Mouse (Mus musculus) kidney, postnatal 14 days (tissue): ENCODE measurements at regions not wholly inside any gene's neighbourhood (a gene's known extent, or its start where the extent isn't known, plus 50 kb on each side); places are given as distances from the start of the nearest gene placed in this dataset.

Experiments used
- DNase-seq: peaks from one replicate; pipeline ENCODE4 v3.0.0; 2022; ENCODE audit warnings: mixed read lengths

DNA sequence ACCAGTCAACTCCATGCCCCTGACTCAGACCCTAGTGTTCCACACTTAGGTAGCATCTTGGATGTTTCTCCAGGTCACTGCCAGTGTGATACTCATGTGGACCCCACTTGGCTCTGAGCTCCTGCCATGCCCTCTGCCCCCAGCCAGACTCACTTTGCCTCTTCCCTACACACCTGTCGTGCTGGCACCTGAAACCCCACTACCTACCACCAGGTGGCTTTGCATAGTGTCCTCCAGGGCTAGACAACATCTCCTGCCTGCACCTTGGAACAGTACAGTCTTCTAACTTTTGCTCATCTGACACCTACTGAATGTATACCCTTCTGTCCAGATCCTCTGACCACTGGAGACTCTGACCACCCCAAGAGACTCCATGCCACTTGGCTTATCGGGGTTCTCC, 80.6 kb downstream of the Fam53a start:
- no peak for DNase-seq

DNA sequence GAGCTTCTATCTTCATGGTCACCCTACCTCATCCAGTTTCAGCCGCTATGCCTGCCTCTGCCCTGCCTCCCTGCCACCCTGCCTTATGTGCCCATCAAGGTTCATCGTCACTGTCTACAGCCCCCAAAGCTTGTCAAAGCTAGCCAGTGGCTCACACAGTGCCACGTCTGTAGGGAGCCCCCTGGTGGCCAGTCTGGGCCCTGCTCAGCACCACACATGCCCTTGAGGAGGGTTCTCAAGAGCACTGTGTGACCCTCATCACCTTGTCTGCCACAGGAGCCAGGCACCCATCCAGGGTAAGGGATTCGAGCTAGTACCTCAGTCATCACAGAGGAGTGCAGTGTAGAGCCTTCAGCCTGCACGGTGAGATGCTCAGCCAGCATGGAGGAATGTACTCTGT, 86.1 kb downstream of the Fam53a start:
- peak; percentile 56 for DNase-seq

DNA sequence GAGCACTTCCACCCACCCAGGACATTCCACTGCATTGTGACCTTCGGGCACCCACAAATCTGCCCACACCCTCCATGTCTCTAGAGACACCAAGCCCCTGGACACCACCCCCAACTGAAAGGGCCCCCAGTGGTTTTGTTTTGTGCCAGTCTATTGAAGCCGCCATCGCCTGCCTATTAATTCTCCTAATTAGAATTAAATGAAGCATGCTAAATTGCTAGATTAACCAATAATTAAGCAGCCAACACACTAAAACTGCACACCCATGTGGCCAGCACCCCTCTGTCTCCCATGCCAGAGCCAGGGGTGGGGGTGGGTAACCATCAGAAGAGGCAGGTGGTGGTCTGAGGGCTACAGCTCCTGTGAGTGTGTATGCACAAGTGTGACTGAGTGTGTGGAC, 86.8 kb downstream of the Fam53a start:
- DNase-seq, result no peak

DNA sequence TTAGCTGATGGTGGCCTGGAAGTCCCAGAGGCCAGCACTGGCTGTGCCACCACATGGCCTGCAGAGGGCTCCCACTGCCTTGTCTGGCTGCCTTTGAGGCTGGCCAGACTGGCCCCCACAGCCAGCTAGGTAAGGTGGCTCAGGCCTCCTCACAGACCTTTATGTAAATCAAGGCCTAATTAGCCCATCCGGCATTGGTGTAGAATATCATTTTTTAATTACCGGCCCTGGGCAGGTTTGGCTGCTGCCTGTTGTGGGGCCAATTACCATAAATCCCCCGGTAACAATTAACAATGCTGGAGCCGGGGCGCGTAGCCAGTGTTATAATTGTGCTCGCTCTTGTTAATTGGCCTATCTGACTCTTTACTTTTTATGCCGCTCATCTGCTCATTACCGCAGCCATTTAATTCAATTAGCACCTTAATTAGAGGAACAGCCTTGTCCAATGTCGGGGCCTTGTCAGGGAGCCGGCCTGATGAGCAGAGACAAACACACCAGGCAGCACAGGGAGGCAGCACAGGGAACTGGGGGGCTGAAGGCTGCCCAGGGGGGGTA, 87.4 kb downstream of the Fam53a start:
- peak; percentile 20 for DNase-seq

DNA sequence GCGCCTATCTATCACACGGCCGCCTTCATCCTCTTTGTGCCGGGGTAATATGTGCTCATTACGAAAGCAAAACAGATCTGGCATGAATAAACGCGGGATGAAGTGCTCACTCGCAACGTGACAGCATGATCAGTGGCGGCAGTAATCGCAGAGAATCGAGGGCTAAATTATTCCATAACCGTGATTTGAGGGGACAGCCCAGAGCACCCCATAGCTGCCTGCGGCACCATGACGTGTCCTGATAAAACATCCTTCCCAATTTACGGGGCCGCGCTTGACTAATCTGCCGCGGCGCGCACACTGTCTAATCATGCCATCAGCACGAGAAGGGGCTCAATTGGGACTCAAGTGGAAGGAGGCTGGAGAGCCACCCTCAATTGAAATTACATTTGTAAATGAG, 89.2 kb downstream of the Fam53a start:
- no peak for DNase-seq

DNA sequence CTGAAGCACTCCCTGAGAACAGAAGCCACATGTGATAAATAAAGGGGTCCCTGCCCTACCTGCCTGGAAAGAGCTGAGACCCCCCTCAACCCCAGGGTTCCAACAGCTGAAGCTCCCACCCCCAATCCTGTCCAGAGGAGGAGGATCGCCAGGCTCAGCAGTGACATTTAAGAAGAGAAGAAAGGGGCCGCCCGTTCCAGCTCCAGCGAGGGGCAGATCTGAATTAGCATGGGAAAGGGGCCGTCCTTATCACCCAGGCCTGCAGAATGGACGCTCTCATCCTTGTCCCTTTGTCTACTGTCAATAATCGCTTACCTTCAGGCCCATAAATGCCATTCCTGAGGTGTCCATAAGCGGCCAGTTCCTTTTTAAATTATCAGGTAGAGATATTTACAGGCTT, 92.0 kb downstream of the Fam53a start:
- DNase-seq, result no peak

DNA sequence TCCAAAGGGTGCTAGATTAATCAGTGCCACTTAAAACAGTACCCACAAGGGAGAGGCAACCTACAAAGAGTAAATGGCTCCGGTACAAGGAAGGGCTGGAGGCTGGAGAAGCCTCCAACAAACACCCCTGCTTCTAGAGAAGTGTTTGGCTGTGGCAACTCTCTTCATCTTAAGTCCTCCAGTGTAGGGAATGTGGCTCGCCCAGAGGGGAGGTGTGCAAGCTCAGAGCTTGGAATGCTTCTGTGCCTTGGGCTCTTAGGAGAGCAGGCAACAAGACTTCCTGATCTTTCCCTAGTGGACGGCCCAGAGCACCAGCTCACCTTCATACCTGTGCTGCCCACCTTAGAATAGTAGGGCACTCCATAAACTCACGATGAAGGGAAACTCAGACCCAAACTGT, 92.4 kb downstream of the Fam53a start:
- no peak for DNase-seq

DNA sequence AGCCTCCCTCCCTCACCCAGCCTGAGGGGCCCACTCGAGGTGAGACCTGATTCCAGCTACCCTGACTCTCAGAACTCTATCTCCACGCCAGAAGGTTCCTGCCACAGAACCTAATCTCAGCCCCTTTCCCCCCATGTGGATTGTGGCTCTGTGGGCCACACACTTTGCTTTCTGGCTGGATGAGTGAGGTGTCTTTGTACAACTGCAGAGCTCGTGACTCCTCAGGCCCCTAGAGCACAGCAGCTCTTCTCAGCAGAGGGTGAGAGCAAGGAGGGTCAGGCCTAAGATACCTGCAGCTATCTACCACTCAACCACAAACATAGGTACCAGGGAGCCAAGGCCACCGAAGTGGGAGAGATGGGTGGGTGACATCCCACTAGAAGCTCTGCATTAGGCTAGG, 93.2 kb downstream of the Fam53a start:
- DNase-seq, result no peak

DNA sequence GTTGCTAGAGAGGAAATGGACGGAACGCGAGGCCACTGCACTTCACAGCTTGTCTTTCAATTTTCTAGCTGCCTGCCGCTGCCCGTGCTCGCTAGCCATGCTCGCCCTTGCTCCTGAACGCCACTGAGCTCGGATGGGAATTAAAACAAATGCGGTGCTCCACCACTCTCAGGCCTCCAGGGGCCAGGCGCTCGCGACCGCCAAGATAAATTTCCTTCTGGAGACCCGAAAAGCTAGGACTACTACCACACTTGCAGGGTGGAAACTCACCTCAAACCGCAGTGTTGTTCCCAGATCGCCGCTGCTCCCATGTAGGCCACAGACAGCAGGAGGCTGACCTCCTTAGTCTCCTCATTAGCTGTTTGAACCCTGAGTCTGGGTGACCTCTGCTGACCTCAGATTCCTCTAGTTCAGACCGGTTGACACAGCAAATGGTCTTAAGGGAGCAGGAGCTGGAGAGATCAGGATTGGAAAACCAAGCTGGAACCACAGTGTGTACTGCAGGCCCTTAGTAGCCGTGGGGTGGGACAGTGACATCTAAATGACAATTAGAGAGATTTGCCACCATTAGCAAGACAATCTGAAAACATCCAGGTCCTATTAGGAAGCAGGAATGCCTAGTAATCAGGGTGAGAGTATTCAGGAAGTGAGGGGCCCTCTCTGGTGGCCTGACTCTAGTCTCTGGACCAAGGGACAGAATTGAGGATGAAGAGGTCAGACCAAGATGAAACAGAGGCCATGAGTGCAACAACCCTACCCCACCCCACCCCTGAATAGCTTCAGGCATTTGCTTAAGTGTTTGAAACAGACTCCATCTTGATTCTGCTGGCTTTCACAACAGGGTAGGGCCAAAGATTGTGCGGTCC, 94.1 kb downstream of the Fam53a start:
- no peak for DNase-seq

DNA sequence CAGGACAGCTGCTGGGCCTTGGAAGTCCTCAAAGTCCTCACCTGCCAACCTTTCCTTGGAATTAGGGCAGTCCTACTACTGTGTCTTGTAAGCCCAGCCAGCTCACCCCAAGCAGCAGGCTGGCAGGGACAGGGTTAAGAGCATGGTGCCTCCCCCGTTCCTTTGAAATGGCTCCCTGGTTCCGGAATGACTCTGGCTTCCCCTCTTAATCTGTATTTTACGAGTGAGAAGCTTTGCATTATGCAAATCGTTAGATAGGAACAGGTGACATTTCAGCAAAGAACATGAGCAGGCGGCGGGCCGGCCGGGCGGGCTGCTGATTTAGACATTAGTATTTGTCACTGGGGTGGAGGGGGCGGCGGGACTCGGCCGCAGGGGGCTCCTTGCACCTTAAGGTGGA, 95.1 kb downstream of the Fam53a start:
- DNase-seq, result no peak

DNA sequence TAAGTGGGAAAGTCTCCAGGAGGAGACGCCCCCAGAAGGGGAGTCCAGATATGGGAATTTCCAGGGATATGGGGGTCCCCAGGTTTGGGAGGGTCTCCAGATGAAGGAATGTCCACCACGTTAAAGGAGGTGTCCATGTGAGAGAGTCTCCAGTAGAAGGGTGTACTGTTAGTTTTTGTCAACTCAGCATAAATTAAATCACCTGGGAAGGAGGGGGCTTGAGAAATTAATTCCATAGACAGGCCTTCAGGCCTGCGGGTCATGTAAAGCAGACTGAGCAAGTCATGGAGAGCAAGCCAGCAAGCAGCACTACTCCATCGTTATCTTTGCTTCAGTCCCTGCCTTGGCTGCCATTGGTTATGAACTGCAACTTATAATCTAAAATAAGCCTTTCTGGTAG, 96.2 kb downstream of the Fam53a start:
- DNase-seq, result no peak

DNA sequence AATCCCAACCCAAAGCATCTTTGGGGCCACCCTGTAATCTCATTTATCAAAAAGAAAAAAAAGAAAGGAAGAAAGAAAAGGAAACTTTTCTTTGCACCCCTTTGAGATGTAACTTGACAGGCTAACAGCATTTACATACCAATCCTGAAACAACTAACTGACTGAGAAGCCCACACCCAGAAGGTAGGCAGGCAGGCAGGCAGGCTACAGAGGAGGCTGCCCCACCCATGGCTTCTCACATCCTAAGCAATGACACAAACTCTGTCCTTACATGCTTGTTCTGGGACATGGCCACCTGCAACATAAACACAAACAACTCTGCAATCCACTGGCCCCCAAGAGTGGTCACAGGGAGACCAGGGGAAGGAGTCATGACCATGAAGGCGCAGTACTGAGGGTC, 97.5 kb upstream of the Nkx1-1 start:
- no peak for DNase-seq

DNA sequence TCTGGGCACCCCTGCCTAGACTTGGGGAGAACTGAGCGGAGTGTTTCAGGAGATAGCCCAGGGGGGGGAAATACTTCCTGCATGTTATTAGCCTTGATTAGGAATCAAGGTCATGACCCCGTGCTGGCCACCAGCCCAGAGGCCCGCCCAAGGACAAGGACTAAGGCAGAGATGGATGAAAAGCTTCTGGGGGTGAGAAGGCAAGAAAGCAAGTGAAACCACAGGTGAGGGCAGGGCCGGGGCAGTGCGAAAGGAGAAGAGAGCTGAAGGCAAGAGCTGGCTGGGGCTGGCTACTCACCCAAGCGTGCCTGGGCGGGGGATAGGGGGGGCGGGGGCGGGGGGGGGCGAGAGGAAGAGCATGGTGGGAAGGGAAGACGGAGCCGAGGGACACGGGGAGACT, 96.0 kb upstream of the Nkx1-1 start:
- DNase-seq, result peak; percentile 15

DNA sequence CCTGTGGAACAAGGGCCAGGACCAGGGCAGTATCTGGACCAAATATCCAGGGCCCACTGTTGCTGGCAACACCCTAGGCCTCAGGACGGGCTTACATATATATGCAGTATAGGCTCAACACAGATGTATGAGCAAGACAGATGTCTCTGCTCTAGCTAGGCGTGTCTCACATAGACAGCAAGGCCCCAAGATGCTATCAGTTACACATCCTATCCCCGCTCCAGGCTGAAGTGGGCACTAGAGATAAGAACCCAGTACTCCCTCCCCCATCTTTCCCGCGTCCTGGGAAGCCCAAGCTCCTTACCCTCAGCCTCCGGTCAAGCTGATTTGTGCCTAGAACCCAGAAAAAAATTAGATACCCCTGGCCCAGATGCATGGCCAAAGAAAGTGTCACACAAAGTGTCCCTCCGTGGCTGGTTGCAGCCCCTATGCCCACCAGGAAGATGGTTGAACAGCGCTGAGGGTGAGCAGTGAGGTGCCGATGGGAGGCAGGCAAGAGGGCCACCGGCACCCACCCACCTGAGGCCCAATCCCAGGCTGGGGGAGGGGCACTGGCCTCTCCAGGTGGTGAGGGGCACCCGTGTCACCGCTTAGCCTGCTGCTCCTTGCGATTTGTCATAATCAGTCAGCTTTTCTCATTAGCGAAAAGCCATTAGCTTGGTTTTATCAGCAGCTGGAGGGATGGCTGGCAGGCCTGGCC, 95.3 kb upstream of the Nkx1-1 start:
- DNase-seq, result no peak

DNA sequence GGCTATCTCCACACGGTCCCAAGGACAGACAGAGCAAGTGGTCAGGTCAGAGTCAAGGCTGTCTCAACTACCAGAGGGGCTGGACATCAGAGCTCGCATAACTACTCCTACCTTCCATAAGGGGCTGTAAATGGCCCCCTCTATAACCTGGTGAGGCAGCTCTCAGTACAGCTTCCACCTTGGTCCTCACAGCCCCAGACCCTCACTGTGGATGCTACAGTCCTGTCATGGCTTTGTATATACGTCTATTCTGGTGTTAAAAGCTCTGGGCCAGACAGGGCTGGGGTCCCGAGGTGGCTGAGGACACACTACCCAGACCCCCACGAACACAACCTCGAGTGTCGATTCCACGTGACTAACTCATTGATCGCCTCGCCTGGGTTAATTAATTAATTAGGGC, 94.0 kb upstream of the Nkx1-1 start:
- no peak for DNase-seq

DNA sequence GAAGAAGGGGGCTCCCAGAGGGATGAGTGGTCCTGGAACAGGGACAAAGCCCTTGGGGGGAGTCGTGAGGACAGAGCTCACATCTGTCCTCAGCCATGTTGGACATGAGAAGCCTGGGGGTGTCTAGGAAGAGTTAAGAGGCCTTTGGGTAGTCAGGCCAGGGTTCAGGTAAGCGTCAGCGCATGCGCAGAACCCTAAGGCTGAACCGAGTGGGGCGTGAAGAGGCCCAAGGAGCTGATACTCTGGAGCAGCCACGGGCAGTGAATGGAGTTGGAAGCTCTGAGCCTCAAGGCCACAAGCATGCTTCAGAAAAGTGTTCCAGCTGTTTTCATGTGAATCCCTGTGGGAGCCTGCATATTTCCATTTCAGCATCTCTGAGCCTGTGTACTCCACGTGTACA, 93.5 kb upstream of the Nkx1-1 start:
- DNase-seq, result no peak

DNA sequence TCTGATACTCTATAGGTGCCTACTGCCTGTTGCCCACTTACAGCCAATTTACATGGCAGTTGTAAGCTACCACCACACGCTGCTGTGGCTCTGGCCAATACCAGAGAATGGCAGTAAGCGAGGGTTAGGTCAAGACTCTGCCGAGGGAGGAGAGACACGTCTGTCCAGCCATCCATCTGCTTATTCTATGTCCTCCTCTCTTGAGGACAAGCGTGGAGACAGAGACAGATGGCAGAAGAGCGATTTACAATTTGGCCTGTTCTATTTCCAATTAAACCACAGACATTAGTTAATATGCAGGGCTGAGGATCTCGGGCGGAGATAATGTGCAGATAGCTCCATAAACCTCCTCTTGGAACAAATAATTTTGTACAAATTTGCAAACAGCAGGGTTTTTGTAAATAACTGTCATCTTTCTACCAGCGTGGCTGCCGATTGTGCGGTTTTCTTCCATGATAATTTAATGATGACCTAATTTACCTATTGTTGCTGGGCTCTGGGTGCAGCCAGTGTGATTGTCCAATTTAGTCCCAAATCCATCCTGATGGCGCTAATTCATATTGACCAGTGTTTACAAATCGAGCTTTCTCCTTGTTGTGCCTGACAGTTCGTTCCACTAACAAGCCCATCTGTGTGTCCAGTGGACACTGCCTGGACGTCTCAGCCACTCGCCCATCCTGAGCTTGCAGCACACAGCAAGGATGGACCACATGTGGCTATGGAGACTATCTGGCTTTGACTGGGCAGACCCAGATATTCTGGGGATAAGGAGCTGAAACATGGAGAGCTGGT, 88.4 kb upstream of the Nkx1-1 start:
- no peak for DNase-seq

DNA sequence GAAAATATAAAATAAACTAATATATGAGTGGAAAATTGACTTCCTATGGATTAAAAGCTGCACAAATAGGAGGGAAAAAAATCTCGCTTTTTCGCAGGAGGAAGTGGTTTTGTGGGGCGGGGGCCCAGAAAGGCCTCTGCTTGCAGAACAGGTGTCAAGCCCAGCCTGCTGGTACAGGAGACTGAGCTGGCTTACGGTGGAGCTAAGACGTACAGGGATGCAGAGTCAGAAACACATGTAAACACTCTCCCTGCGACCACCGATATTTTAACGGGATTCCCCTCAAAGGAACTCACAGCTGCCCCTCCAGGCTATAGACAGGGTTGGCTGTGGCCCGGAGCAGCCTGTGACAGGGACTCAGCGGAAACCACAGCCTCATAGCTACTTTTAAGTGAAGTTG, 87.1 kb upstream of the Nkx1-1 start:
- DNase-seq, result no peak

DNA sequence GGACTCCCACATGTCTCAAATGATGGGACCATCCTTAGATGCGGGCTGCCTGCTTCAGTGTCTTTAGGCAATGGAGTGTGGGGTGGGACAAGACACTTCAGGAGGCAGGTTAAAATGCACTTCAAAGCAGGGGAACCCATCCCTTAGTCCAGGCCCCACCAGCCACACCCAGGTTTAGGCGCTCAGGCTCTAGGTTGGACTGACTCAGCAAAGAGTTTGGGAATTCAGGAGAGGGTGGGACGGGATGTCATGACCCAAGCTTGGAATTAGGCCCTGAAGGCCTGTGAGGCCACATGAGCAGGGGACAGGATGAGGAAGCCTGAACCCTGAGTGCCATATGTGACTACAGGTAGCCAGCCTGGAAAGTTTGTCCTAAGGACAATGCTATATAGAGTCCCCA, 85.6 kb upstream of the Nkx1-1 start:
- DNase-seq, result no peak

DNA sequence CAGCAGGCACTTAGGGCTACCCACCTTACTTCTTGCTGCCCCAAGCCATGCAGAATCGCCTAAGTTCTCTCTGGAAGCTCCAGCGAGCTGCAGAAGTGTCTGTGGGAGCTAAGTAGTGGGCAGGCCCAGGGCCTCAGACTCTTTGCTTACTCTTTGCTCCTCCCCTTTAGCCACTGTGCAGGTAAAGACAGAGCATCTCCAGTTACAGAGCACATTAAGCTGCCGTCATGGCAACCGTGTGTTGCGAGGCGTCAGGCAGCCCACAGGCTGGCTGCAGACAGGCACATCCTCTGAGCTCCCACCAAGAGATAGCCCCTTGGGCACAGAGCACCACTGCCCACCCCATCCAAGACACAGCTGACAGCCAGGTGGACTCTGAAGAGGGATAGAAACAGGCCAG, 85.1 kb upstream of the Nkx1-1 start:
- DNase-seq, result no peak

DNA sequence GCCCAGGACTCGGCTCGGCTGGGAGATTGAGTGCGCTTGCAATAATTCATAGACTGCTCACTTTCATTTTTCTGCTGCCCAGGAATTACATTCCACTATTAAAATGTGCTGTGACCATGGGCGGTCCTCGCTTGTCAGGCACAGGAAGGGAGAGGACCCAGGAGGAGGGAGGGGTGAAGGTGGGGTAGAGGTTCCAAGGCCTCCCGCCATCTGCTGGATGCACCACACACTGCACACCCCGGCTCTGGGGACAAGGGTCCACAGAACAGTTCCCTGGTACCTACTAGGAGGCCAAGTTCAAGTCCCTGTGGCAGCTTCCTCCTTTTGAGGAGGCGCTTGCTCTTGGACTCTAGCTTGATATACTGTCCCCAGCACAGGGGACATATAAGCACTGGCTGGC, 83.8 kb upstream of the Nkx1-1 start:
- DNase-seq, result no peak

DNA sequence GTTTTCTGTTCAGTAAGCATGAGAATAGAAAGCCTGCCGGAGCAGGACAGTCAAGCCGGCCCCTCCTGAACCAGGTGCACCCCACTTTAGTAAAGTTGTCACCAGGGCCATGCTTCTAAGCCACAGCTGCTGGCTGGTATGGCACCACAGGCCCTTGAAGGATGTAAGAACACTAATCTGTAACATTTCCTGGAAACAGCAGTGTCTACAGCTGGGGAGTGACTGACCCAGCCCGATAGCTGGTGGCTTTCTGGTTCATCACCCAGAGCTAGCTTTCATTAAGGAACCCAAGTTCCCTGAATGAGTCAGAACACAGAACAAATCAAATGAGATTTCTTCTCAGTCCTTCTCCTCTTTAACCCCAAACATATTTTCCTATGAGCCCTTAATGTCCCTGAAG, 82.4 kb upstream of the Nkx1-1 start:
- no peak for DNase-seq

DNA sequence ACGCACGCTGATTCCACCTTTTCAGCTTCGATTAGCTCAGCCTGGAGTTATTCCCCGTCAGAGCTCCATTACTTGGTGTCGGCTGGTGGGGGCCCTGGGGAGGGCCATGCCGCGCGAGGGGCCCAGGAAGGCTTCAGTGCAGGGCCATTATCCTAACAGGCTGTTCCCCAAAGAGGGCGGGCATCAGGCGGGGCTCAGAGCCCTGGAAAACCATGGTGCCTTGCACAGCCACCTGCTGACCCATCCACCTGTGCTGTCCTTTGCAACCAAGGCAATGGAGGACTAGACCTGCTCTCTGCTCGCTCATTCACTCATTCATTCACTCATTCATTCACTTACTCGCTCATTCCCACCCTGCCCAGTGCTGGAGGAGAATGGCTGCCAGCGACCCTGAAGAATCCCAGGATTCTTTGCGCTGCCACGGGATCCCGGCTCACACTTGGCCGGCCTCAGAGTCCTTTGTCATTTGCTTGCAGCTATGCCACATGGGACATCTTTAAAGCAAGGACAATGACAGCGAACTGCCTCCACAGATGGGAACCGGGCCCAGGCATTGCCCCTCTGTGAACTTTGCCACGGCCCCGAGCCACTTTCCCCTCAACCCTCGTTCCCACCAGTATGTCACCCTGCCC, 78.6 kb upstream of the Nkx1-1 start:
- no peak for DNase-seq
